Mouse (Mus musculus) C2C12 (cell line): ENCODE results near the gene Foxn3. TPM values are rescaled to one million over a fixed set of nuclear protein-coding genes. Genes with fewer than 3 reads are reported as not detected.

Source experiments
- H3K27me3 ChIP-seq: one replicate; pipeline ENCODE4 v1.6.1; 2011; ENCODE audit not compliant: control insufficient read depth, insufficient read depth, insufficient read length
- H3K36me3 ChIP-seq: one replicate; pipeline ENCODE4 v1.6.1; 2011; ENCODE audit not compliant: control insufficient read depth, insufficient read depth
- H3K4me3 ChIP-seq: one replicate; pipeline ENCODE4 v1.5.1; 2011; ENCODE audit warnings: mild to moderate bottlenecking, control low read depth; ENCODE audit not compliant: poor library complexity, insufficient read depth, severe bottlenecking
- H3K79me2 ChIP-seq: one replicate; pipeline ENCODE4 v1.6.1; 2011; ENCODE audit not compliant: control insufficient read depth, insufficient read depth
- H3K79me3 ChIP-seq: one replicate; pipeline ENCODE4 v1.6.1; 2011; ENCODE audit warnings: low read depth, control low read depth
- H3ac ChIP-seq: one replicate; pipeline ENCODE3; 2011; ENCODE audit warnings: low read depth; ENCODE audit not compliant: control insufficient read depth, insufficient read length
- CEBPB ChIP-seq: IDR thresholded peaks from one replicate; pipeline ENCODE4 v1.6.1; 2011; ENCODE audit warnings: low read depth, mild to moderate bottlenecking, control low read depth, moderate library complexity
- CTCF ChIP-seq: IDR thresholded peaks from one replicate; pipeline ENCODE4 v1.5.1; 2011; ENCODE audit not compliant: control insufficient read depth, insufficient read depth, insufficient read length
- FOSL1 ChIP-seq: IDR thresholded peaks from one replicate; pipeline ENCODE4 v1.8.0; 2011; ENCODE audit warnings: mild to moderate bottlenecking, low read length; ENCODE audit not compliant: poor library complexity, insufficient read depth, severe bottlenecking
- MAX ChIP-seq: IDR thresholded peaks from one replicate; pipeline ENCODE4 v1.6.1; 2011; ENCODE audit warnings: mild to moderate bottlenecking, control low read depth
- MYOD1 ChIP-seq: IDR thresholded peaks from one replicate; pipeline ENCODE4 v1.6.1; 2011; ENCODE audit warnings: low read depth; ENCODE audit not compliant: control insufficient read depth, insufficient read length
- MYOG ChIP-seq: IDR thresholded peaks from one replicate; pipeline ENCODE4 v1.6.1; 2011; ENCODE audit not compliant: control insufficient read depth, insufficient read length; ENCODE audit errors: extremely low read depth
- USF1 ChIP-seq: IDR thresholded peaks from one replicate; pipeline ENCODE4 v1.6.1; 2011; ENCODE audit warnings: low read depth, mild to moderate bottlenecking, control low read depth, moderate library complexity
- polyA plus RNA-seq: library from polyadenylated mRNA; unstranded; fragments of >200 nt; fragmentation: generic; extraction: Trizol; gene quantifications from one replicate; pipeline ENCODE4 v1.2.1, GENCODE M21; 2012; ENCODE audit warnings: missing spikeins

The Foxn3 gene
- polyA plus RNA-seq, 1 experiment, result 4.2 TPM

GRCm38 (mm10) chr12:99373584-99373983, 189.8 kb downstream of the Foxn3 start:
- Histone ChIP-seq H3ac (no peak overlapping the region), H3K36me3 (no peaks in the 10 kb centered on the region), H3K27me3 (no peaks in the 10 kb centered on the region), H3K79me3 (peaks cover 2% of the 10 kb centered on the region), H3K4me3 (no peak overlapping the region), H3K79me2 (no peaks in the 10 kb centered on the region)
- TF ChIP-seq CEBPB, result no peak

DNA sequence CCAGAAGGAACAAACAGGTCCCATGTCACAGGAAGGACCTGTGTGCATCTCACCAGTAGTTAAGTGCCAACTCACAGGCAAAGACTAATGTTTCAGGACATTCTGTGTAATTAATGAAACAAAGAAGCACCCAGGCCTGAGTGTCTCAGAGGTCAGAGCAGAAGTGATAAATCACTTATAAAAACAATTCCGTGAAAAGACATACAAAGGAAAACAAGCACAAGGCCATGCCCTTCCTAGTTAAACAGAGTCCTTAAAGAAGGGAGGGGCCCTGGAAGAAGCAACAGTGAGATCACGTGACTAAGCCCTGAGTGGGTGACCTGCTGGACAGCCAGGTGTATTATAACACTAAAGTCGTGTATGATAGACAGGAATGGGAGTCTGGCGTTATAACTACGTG, 191.9 kb downstream of the Foxn3 start:
- Histone ChIP-seq H3K36me3 (no peaks in the 10 kb centered on the region), H3K4me3 (no peak overlapping the region), H3K79me3 (peaks cover 2% of the 10 kb centered on the region), H3ac (no peak overlapping the region), H3K27me3 (no peaks in the 10 kb centered on the region), H3K79me2 (no peaks in the 10 kb centered on the region)
- TF ChIP-seq FOSL1, result no peak
- no peak for TF ChIP-seq MAX
- no peak for TF ChIP-seq CTCF
- no peak for TF ChIP-seq MYOD1
- no peak for TF ChIP-seq CEBPB
- TF ChIP-seq USF1, result no peak
- no peak for TF ChIP-seq MYOG

- Histone ChIP-seq H3K27me3 (no peaks in the 10 kb centered on the region), H3ac (no peak overlapping the region), H3K79me2 (no peaks in the 10 kb centered on the region), H3K79me3 (no peaks in the 10 kb centered on the region), H3K36me3 (no peaks in the 10 kb centered on the region), H3K4me3 (no peak overlapping the region)
- TF ChIP-seq USF1, result no peak
- no peak for TF ChIP-seq CEBPB
- TF ChIP-seq FOSL1, result no peak
- TF ChIP-seq MAX, result no peak
- no peak for TF ChIP-seq CTCF
- TF ChIP-seq MYOG, result no peak
- TF ChIP-seq MYOD1, result no peak
These were observed 195.1 kb downstream of the Foxn3 start for GRCm38 (mm10) chr12:99368251-99368650.

GRCm38 (mm10) chr12:99365999-99366398, 197.4 kb downstream of the Foxn3 start:
- Histone ChIP-seq H3ac (no peak overlapping the region), H3K79me2 (no peaks in the 10 kb centered on the region), H3K36me3 (no peaks in the 10 kb centered on the region), H3K79me3 (no peaks in the 10 kb centered on the region), H3K4me3 (no peak overlapping the region), H3K27me3 (no peaks in the 10 kb centered on the region)
- TF ChIP-seq MYOD1 (no peak), USF1 (no peak), MYOG (no peak), FOSL1 (no peak), CTCF (no peak), CEBPB (no peak), MAX (no peak)

GRCm38 (mm10) chr12:99364201-99364600, 199.2 kb downstream of the Foxn3 start:
- H3K79me3 ChIP-seq, result no peaks in the 10 kb centered on the region
- H3K27me3 ChIP-seq, result no peaks in the 10 kb centered on the region
- H3K4me3 ChIP-seq, result no peak overlapping the region
- TF ChIP-seq USF1, result no peak
- TF ChIP-seq CEBPB, result no peak
- TF ChIP-seq MYOD1, result no peak
- TF ChIP-seq CTCF, result no peak
- no peak for TF ChIP-seq FOSL1
- no peak for TF ChIP-seq MAX
- no peak for TF ChIP-seq MYOG
- H3K79me2 ChIP-seq, result no peaks in the 10 kb centered on the region
- H3ac ChIP-seq, result no peak overlapping the region
- no peaks in the 10 kb centered on the region for H3K36me3 ChIP-seq

DNA sequence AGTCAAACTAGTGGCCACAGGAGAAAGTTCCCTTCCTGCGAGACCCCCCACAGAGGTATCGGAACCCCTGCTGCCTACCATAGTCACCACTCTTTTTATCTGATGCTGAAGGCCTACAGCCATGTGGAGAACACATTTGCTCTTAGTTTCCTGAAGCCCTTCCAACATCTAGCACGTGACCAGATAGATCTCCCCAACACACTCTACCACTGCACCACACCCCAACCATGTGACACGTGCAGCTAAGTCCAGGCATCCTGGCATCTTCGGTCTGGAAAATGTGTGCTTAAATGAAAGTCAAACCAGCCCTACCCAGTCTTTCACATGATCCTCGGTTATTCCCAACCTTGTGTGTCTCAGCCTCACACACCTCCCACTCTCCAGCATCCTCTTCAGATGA, 200.4 kb downstream of the Foxn3 start:
- Histone ChIP-seq H3K36me3 (no peaks in the 10 kb centered on the region), H3ac (no peak overlapping the region), H3K4me3 (no peak overlapping the region), H3K79me3 (no peaks in the 10 kb centered on the region), H3K79me2 (no peaks in the 10 kb centered on the region), H3K27me3 (no peaks in the 10 kb centered on the region)
- no peak for TF ChIP-seq CTCF
- no peak for TF ChIP-seq FOSL1
- no peak for TF ChIP-seq CEBPB
- TF ChIP-seq MYOG, result no peak
- TF ChIP-seq USF1, result no peak

GRCm38 (mm10) chr12:99361752-99362132, 201.6 kb downstream of the Foxn3 start:
- no peaks in the 10 kb centered on the region for H3K79me2 ChIP-seq
- no peak for TF ChIP-seq FOSL1
- no peaks in the 10 kb centered on the region for H3K79me3 ChIP-seq
- no peaks in the 10 kb centered on the region for H3K36me3 ChIP-seq
- no peak overlapping the region for H3ac ChIP-seq
- H3K27me3 ChIP-seq, result no peaks in the 10 kb centered on the region
- no peak overlapping the region for H3K4me3 ChIP-seq
